Mouse (Mus musculus): ENCODE measurements around the gene Ssc5d.

Ssc5d gene

DNA sequence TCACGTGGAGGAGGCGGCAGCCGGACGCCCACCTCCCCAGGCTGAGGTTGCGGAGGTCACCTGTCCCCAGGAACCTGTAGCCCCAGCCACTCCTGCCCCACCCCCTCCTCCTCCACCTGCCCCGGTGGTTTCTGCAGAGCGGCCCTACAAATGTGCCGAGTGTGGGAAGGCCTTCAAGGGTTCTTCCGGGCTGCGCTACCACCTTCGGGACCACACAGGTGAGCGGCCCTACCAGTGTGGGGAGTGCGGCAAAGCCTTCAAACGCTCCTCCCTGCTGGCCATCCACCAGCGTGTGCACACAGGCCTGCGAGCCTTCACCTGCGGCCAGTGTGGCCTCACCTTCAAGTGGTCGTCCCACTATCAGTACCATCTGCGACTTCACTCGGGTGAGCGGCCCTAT, 5.6 kb upstream of the Ssc5d start:
- no peak for DNase-seq (ENCODE audit: low spot score in 2 of 2)

DNA sequence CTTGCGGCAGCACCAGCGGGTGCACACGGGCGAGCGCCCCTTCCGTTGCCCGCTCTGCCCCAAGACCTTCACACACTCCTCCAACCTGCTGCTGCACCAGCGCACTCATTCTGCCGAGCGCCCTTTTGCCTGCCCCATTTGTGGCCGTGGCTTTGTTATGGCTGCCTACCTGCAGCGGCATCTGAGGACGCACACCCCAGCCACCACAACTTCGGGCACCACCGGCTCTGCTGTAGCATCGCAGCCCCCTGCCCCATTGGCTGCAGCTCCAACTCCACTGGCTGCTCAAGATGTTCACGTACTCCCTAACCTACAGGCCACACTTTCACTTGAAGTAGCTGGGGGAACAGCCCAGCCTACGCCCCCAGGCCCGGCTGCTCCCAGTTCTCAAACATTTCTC, 5.1 kb upstream of the Ssc5d start:
- no peak for DNase-seq (ENCODE audit: low spot score in 2 of 2)

DNA sequence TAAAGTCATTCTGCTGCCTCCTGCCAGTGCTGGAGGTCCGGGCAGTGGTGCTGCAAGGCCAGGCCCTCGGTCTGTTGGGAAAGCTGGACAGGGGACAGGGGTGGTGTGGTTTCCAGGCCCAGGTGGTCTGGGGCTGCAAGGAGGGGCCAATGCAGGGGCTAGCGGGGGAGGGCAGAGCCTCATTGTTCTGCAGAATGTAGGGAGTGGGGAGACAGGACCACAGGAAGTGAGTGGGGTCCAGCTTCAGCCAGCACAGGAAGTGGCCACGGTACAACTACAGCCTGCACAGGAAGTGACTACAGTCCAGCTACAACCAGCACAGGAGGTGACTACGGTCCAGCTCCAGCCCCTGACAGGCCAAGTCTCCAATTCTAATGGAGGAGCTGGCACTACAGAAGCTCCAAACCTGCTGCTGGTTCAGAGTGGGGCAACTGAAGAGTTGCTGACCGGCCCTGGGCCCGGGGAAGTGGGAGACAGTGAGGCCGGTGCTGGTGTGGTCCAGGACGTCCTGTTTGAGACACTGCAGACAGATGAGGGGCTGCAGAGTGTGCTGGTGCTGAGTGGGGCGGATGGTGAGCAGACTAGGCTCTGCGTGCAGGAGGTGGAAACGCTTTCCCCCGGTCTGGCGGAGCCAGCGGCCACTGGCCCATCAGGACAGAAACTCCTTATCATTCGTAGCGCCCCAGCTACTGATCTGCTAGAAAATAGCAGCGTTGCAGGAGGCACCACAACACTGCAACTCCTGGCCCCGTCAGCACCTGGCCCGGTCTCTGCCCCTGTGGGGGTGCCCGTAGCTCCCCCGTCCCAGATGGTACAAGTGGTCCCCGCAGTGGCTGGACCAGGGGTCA, 4.4 kb upstream of the Ssc5d start:
- DNase-seq (ENCODE audit: low spot score in 2 of 2), result no peak

DNA sequence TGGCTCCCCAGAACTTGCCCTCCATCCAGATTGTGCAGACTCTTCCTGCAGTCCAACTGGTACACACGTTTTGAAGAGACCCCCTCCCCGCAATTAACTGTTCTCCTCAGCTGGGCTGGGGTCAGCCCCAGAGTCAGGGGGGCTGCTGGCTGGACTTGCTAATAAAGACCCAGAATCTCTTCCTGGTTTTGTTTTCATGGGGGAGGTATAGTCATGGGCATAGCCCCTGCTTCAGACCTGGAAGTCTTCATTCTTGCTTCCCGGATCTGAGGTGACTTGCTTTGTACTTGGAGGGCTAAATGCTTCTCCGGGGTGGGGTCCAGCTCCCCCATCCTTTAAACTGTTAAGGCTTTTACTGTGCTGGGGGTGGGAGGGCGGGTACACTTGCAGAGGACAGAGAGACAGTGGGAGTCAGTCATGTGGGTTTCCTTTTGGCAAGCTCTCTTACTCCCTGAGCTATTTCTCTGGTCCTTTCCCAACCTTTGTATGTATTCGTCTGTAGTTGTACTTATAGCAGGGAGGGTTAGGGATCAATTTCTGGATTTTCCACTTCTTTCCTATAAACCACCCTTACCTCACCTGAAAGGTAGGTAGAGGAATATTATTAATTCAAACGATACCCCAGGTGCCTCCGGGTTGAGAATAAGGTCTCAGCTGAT, 3.6 kb upstream of the Ssc5d start, which contains the start of gene Nat14:
Nat14 (plus strand) TSS at position 205 of the 659 bp plus-strand sequence.
- DNase-seq (ENCODE audit: low spot score in 2 of 2), result no peak

DNA sequence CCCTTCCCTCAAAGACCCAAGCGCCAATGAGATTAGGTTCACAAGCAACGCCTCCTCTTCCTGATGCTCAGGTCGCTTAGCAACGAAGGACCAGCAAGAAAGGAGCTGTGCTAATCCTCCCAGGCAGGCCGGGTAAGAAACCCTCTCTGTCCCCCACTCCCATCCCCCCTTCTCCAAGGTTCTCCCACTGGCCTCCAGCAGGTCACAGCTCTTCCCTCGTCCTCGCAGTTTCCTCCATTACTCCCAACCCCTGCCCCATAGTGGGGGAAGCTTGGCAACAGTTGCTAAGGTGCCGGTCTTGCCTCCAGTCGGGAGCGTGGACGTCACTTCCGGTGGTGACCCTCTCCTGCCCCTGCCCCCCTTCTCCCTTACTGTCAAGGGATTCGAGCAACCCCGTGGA, 3.1 kb upstream of the Ssc5d start:
- DNase-seq (ENCODE audit: low spot score in 2 of 2), result peak; percentile 44 to 54

DNA sequence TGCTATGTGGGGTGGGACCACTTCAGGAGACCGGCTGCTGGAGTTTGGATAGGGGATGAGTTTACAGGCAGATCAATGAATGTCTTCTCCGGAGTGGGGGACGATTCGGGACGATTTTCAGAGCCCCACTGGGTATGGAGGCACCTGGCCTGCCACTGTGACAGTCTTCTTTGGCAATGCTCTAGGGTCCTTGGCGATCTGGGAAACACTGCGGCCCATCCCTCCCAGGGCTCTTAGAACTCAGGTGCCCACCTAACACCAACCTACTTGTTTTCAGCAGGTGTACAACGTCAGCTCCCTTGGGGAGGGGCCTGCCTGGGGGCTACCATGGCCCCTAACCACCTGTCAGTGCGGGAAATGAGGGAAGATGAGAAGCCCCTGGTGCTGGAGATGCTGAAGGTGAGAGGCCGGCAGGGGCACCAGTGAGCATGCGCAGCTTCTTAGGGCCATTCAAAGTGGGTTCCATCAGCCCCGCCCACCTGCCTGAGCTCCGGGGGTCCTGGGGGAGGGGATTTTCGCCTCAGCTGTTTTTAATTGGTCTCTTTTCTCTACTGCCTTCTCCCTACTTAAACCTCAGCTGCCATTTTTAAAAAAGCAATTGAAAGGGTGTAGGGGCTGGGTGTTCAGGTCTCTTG, 2.5 kb upstream of the Ssc5d start:
- no peak for DNase-seq (ENCODE audit: low spot score in 2 of 2)

DNA sequence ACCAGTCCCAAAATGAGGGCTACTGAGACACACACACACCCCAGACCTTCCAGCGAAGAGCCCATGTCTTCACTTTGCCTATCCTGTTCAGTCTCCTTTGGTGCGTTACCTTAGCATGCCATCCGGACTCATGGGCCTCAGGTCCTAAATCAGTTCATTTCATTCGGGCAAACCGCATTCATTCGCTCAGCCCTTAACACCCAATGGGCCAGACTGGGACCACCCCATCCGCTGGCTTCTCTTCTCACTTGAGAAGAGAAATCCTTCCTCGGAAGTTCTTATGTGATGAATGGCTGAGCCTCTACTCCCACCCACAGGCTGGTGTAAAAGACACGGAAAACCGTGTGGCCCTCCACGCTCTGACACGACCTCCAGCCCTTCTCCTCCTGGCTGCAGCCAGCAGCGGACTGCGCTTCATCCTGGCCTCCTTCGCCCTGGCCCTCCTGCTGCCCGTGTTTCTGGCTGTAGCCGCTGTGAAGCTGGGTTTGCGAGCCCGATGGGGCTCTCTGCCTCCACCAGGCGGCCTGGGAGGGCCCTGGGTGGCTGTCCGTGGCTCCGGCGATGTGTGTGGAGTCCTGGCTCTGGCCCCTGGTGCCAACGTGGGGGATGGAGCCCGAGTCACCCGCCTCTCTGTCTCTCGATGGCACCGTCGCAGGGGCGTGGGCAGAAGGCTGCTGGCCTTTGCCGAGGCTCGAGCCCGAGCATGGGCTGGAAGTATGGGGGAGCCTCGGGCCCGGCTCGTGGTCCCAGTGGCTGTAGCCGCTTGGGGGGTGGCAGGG, 1.8 kb upstream of the Ssc5d start:
- DNase-seq (ENCODE audit: low spot score in 2 of 2), result peak; percentile 19 to 26

DNA sequence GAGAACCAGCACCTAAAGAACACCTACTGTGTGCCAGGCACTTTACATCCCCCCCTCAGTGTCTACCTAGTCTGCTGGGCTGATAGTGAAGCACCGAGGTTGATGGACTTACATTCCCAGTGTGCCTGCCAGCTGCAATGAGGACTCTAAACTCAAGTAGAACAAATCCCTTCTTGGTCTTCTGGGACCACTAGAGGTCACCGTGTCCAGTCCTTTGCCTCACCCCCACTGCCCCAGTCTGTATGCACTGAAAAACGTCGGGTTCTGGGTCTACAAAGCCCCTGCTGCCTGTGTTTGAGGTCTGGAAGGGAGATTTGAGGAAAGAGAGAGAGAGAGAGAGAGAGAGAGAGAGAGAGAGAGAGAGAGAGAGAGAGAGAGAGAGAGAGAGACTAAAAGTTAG, 1.1 kb upstream of the Ssc5d start:
- DNase-seq (ENCODE audit: low spot score in 2 of 2), result no peak

DNA sequence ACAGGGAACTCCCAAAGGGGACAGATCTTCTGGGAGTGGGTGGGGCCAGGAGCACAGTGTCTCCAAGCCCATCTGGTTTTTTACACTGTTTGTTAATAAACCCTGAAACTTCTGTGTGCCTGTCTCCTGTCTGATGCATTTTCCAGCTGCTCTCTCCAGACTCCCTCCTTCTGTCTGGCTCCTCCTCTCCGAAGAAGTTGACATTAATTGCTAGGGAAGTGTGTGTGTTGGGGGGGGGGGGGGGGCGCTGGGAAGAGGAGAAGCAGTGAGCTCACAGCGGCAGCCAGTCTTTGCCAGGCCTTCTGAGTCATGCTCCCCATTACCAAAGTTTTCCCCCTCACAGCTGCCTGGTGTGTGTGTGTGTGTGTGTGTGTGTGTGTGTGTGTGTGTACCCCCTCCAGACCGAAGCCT, 689 bp upstream of the Ssc5d start:
- DNase-seq (ENCODE audit: low spot score in 2 of 2), result no peak

DNA sequence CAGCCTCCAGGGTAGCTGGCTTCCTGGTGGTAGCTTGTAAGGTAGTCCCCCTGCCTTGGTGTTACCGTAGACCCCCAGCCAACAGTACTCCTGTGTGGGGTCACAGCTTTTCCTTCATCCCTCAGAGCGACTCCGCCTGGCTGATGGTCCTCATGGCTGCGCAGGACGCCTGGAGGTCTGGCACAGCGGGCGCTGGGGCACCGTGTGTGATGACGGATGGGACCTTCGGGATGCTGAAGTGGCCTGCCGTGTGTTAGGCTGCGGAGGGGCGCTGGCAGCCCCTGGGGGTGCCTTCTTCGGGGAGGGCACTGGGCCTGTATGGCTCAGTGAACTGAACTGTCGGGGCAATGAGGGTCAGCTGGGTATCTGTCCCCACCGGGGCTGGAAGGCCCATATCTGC, 1.3 kb downstream of the Ssc5d start:
- DNase-seq (ENCODE audit: low spot score in 2 of 2), result no peak

DNA sequence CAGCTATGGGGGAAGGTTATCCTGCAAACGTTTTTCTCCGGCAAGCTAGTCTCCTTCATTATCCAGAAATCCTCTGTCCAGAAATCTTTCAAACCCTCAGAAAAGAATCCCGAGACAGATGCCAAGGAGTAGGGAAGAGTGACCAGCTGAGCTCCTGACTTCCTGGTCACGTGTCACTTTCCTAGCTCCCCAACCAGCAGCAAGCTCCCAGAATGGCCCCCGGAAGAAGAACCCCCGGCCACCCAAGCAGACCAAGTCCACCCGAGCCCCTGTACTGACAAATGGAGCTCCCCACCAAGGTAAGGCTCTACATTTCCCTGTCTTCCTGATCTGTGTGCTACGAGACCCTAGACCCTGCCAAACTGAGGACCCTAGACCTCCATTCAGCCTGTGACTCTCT, 2.1 kb downstream of the Ssc5d start:
- DNase-seq (ENCODE audit: low spot score in 2 of 2), result no peak

DNA sequence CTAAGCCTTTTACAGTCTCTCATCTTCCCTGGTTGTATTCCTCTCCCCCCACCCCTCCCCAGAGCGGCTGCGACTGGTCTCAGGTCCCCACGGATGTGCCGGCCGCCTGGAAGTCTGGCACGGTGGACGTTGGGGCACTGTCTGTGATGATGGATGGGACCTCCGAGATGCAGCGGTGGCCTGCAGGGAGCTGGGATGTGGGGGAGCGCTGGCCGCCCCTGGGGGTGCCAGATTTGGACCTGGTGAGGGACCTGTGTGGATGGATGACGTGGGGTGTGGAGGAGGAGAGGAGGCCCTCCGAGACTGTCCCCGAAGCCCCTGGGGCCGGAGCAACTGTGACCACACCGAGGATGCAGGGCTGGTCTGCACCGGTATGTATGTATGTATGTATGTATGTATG, 2.7 kb downstream of the Ssc5d start:
- DNase-seq (ENCODE audit: low spot score in 2 of 2), result no peak

DNA sequence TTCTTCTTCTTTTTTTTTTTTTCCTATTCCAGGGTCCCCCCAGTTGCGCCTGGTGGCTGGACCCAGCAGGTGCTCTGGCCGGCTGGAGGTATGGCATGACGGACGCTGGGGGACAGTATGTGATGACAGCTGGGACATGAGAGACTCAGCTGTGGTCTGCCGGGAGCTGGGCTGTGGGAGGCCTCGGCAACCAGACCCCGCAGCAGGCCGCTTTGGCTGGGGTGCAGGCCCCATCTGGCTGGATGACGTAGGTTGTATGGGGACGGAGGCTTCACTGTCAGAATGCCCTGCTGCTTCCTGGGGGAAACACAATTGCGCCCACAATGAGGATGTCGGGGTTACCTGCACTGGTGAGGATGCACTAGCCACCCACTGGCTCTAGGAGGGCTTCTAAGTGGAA, 7.5 kb downstream of the Ssc5d start:
- no peak for DNase-seq (ENCODE audit: low spot score in 2 of 2)

DNA sequence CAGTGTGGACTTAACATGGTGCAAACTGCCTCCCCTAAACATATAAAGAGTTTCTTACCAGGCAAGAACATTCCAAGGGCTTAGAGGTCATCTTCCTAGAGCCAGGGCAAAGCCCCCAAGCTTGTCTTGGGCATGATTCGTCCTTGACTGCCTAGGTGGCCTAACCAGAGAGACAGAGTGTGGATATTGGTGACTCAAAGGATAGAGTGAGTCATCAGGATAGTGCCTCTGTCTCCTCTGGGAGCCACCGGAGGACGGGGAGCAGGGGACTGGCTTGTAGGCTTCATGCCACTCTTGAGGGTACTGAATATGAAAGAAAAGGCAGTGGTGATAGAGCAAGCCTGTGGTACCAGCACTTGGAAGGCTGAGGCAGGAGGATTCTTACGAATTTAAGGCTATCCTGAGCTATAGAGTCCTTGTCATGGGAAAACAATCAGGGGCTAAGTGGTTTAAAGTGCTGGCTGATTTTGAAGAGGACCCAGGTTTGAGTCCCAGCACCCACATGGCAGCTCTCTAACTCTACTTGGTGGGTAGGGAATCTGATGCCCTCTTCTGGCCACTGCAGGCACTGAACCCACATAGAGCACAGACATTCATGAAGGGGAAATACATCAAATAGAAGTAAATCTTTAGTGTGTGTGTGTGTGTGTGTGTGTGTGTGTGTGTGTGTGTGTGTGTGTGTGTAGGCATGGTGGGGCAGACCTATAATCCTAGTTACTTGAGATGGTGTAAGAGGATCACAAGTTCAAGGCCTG, 8.8 kb downstream of the Ssc5d start:
- DNase-seq (ENCODE audit: low spot score in 2 of 2), result no peak

DNA sequence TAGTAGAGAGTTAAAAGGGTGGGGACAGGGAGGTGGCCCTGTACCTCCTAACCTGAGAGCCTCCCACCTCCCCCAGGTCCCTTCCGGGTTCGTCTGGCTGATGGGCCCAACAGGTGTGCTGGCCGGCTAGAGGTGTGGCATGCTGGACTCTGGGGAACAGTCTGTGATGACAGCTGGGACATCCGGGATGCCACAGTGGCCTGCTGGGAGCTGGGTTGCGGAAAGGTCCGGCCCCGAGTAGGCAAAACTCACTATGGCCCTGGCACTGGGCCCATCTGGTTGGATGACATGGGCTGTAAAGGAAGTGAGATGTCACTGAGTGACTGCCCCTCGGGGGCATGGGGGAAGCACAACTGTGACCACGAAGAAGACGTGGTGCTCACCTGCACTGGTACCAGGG, 11.2 kb downstream of the Ssc5d start:
- no peak for DNase-seq (ENCODE audit: low spot score in 2 of 2)

DNA sequence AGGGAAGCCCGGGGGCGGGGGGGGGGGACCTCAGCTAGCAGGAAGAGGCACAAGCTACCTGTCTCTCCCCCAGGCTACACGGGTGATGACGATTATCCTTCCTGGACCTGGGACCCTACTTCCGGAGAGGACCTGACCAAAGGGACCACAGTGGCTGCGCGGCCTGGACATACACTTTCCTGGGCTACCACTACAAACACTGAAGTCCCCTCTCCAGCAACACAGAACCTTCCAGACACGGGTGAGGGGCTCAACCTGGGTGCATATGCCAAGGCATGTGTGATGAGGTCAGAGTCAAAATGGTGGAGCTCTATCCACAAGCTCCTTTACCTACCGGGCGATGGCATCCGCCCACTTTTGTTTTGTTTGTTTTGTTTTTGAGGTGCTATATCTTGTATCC, 11.8 kb downstream of the Ssc5d start:
- DNase-seq (ENCODE audit: low spot score in 2 of 2), result no peak

DNA sequence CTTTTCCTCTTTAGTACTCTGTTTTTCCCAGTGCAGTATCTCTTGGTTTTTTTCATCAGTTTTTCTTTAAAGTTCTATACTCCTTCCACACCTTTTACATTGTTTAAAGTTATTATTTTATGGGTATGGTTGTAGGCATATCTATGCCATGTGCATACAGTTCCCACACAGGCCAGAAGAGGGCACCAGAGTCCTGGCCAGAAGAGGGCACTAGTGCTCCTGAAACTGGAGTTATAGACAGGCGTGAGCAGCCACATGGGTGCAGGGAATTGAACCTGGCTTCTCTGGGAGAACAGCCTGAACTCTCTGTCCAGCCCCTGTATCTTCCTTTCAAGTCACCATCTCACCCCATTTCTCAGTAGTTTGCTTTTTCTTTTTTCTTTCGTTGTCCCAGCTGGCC, 12.9 kb downstream of the Ssc5d start:
- DNase-seq (ENCODE audit: low spot score in 2 of 2), result peak; percentile 64 to 80

DNA sequence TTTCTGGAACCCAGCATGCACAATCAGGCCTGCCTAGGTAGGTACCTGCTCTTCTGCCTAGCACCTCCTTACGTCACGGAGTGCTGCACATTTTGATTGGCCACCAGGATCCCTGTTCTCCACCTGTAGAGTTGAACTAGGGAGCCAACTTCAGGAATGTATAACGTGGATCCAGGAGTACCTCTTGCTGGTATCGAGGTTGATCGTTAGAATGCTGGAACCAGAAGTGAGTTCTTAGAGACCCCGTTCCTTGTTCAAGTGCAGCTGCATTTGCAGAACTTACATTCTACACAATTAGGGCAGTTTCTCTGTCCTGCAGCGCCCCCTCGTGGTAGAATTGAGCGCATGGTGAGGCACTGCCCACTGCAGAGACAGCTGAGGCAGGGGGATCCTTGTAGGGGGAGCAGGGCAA, 14.5 kb downstream of the Ssc5d start:
- DNase-seq (ENCODE audit: low spot score in 2 of 2), result peak; percentile 85 to 89

DNA sequence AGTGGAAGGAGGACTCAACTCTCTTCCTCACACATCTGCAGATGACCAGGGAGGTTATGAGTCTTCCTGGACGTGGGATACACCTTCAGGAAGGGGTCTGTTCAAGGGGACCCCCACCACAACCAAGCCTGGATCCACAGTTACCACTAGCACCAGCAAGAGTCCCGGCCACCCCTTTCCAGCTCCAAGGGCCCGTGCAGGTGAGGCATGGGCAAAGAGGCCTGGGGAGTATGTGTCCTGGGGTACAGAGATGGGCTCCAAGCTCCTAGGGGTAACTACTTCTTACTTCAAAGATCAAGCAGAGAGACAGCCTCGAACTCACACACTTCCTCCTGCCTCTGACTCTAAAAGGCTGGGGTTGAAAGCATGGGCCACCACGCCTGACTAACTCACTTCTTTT, 17.1 kb downstream of the Ssc5d start:
- DNase-seq (ENCODE audit: low spot score in 2 of 2), result no peak

DNA sequence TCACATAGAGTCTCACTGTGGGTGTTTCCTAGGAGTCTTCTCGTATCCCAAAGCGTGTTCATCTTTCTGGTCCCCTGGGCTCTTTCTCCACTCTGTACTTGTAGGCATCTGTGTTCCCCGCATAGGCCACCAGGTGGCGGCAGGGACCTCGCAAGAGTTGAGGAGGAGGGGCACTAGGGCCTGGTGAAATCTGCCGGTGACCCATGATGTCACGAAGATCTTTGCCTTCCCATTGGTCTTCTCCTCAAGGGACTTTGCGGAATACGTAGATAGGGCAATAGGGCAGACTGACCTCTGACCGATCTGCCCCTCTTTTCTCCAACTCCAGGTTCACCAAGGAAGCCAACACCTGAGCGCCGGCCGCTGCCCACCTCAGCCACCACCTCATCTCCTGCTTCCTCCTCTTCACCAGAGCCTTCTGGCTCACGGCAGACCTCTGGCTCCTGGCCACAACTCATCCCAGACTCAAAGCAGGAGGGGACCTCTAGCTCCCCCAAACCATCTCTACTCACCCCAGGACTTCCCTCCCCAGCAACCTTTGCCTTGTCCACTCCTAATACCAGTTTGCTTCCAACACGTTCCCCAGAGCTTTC, 17.7 kb downstream of the Ssc5d start:
- peak; percentile 97 to 98 for DNase-seq (ENCODE audit: low spot score in 2 of 2)

DNA sequence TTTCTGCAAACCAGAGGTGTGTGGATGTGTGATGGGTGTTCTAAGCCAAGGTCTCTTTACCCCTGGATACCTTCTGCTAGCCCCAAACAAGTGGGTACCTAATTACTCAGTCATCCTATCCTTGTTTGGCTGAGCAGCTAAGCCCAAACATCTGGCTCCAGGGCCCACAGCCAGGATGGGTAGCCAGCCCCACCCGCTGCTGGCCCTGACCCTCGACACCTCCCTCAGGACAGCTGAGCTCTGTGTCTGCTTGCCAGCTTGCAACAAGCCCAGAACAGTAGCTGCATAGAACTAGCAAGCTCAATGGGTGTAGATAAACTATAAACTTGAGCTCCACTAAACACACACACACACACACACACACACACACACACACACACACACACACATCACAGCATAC, 22.3 kb downstream of the Ssc5d start:
- no peak for DNase-seq (ENCODE audit: low spot score in 2 of 2)

Measured in natural killer cell, adult 2 months (primary cell).